Mouse (Mus musculus) embryonic facial prominence, embryonic 15.5 days (tissue): Measurements from ENCODE around the gene Pex7. TPM values are rescaled to one million over a fixed set of nuclear protein-coding genes. Genes with fewer than 3 reads are reported as not detected.

Experiments
- ATAC-seq: fragments of 200-750 bp; cut with Nextera tagmentation; 2 replicates; pipeline ENCODE4 v1.8.0; 2017; ENCODE audit warnings: low read depth, moderate TSS enrichment; ENCODE audit not compliant: insufficient number of reproducible peaks, low FRiP score, low TSS enrichment
- H3K27ac ChIP-seq: fragments of 300-500 bp; sonication (generic); replicated peaks from 2 replicates; pipeline ENCODE4 v1.5.1; 2015; ENCODE audit warnings: mild to moderate bottlenecking, inconsistent platforms
- H3K27me3 ChIP-seq: fragments of 300-500 bp; sonication (generic); 2 replicates; pipeline ENCODE4 v1.6.1; 2015; ENCODE audit warnings: inconsistent platforms
- H3K36me3 ChIP-seq: fragments of 300-500 bp; sonication (generic); 2 replicates; pipeline ENCODE4 v1.6.1; 2015; ENCODE audit warnings: mild to moderate bottlenecking, inconsistent platforms
- H3K4me1 ChIP-seq: fragments of 300-500 bp; sonication (generic); 2 replicates; pipeline ENCODE4 v1.6.1; 2015; ENCODE audit warnings: inconsistent platforms
- H3K4me2 ChIP-seq: fragments of 300-500 bp; sonication (generic); replicated peaks from 2 replicates; pipeline ENCODE4 v1.6.1; 2015; ENCODE audit warnings: mild to moderate bottlenecking, inconsistent platforms
- H3K4me3 ChIP-seq: fragments of 300-500 bp; sonication (generic); replicated peaks from 2 replicates; pipeline ENCODE4 v1.5.1; 2015; ENCODE audit warnings: mild to moderate bottlenecking, inconsistent platforms
- H3K9ac ChIP-seq: fragments of 300-500 bp; sonication (generic); 2 replicates; pipeline ENCODE4 v1.6.1; 2015; ENCODE audit warnings: inconsistent platforms
- H3K9me3 ChIP-seq: fragments of 300-500 bp; sonication (generic); replicated peaks from 2 replicates; pipeline ENCODE4 v1.6.1; 2016; ENCODE audit warnings: inconsistent platforms
- WGBS: fragments of 180-500 bp; shearing (Covaris S2); methylation state at CpG from one replicate; pipeline ENCODE4 v1.1.7; 2015; 5-methylcytosine and 5-hydroxymethylcytosine counted together
- polyA plus RNA-seq: library from polyadenylated mRNA; unstranded; fragments of >200 nt; fragmentation: Nextera tagmentation; extraction: Ambion mirVana; gene quantifications from 2 replicates; pipeline ENCODE4 v1.2.1, GENCODE M21; 2015

Pex7 gene
- polyA plus RNA-seq, 1 experiment from 2014 or later: 30.3 TPM

DNA sequence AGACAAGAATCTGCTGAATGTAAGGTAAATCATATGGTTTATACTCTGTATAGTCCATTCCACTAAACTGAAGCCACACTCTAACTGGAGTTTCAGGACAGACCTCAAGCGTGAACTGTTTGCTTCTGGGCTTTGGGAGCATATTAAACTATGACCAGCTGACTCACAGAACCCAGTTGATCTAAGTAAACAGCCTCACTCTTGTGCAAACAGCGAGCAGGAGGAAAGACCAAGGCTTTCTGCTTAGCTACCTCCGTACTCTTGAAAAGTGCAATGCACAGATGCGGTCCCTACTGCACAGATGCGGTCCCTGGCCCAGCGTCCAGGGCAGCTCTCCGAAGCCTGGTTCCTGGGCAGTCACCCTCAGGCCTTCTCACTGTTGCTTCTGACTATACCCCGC is 30.2 kb downstream of the Pex7 start:
- Histone ChIP-seq H3K4me1 (no peaks in the 10 kb centered on the region), H3K36me3 (no peaks in the 10 kb centered on the region), H3K4me3 (no peak overlapping the region), H3K27me3 (no peaks in the 10 kb centered on the region), H3K4me2 (no peak overlapping the region), H3K9me3 (no peaks in the 10 kb centered on the region), H3K9ac (no peak overlapping the region), H3K27ac (no peak overlapping the region)
- no peak for ATAC-seq
- 70% methylated on average over 8 of the region's 8 CpGs for WGBS

DNA sequence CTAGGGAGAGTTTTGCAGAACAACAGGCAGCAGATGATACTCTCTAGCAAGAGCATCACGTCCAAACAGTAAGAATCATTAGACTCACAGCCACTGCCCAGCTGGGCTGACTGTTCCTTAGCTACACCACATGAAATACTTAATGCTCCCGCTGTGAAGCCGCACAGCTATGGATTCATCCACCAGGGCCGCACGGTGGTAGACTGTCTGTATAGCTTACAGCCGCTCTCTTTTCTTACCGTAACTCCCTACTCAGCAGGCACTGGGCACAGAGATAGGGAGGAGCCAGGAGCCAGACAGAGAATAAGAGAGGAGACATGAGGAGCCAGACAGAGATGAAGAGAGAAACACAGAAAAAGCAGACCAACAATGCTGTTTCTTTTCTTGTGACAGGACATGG is 30.8 kb downstream of the Pex7 start:
- no peak for ATAC-seq
- H3K9me3 ChIP-seq: no peaks in the 10 kb centered on the region
- no peaks in the 10 kb centered on the region for H3K27me3 ChIP-seq
- 65% methylated on average over 7 of the region's 7 CpGs for WGBS
- no peak overlapping the region for H3K4me2 ChIP-seq
- no peak overlapping the region for H3K27ac ChIP-seq
- H3K4me1 ChIP-seq: no peaks in the 10 kb centered on the region
- H3K36me3 ChIP-seq: no peaks in the 10 kb centered on the region
- H3K4me3 ChIP-seq: no peak overlapping the region
- no peak overlapping the region for H3K9ac ChIP-seq

DNA sequence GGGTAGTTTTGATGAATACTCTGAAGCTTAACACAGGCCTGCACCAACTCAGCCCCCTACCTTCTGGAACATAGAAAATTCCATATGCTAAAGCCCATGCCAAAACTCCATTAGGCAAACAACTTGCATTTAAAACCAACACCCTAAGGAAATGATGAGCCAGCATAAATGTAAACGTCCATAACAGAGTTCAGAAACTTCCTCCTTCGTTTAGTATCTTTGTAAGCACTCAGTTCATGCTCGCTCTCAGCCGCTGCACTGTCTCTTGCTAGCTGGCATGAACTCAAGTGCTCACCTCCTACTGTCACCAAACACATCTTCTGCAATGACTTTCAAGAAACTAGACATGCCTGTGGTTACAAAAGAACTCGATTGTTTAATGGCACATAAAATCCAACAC is 32.1 kb downstream of the Pex7 start:
- 63% methylated on average over 5 of the region's 5 CpGs for WGBS
- H3K4me3 ChIP-seq: no peak overlapping the region
- no peak for ATAC-seq
- H3K4me1 ChIP-seq: no peaks in the 10 kb centered on the region
- no peaks in the 10 kb centered on the region for H3K36me3 ChIP-seq
- no peak overlapping the region for H3K4me2 ChIP-seq
- no peak overlapping the region for H3K27ac ChIP-seq
- H3K9me3 ChIP-seq: no peaks in the 10 kb centered on the region
- H3K27me3 ChIP-seq: no peaks in the 10 kb centered on the region
- H3K9ac ChIP-seq: no peak overlapping the region

DNA sequence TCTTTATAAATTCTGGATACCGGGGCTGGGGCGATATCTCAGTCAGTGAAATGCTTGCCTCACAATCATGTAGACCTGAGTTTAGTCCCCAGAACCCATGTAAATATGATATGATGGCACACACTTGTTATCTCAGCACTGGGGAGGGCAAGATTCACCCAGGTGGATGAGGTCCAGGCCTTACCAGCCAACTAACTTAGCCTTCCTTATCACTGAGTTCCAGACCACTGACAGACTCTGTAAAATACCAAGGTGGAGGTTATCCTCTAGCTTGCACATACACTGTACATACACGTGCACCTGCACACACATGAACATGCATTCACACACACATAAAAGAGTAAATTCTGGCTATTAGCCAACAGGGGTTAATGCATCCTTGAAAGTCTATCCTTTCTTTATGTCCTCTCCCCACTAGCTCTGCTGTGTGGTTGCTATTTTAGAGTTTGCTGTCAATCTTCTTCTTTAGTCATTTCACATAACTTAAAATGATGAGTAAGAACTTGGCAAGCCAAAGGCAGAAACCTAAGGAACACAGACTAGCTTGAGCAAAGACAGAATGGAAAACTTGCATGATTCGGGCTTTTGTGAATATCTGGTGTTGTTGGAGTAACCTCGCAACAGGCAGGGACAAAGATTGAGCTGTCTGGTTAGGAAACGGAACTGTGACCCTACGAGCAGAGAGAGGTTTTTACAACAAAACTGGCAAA is 51.7 kb downstream of the Pex7 start:
- H3K4me2 ChIP-seq: no peak overlapping the region
- peaks cover 23% of the 10 kb centered on the region for H3K27me3 ChIP-seq
- no peak for ATAC-seq
- no peaks in the 10 kb centered on the region for H3K9me3 ChIP-seq
- H3K4me3 ChIP-seq: no peak overlapping the region
- H3K36me3 ChIP-seq: no peaks in the 10 kb centered on the region
- WGBS: 84% methylated on average over 7 of the region's 7 CpGs
- no peak overlapping the region for H3K27ac ChIP-seq
- H3K9ac ChIP-seq: no peak overlapping the region
- peaks cover 12% of the 10 kb centered on the region for H3K4me1 ChIP-seq

DNA sequence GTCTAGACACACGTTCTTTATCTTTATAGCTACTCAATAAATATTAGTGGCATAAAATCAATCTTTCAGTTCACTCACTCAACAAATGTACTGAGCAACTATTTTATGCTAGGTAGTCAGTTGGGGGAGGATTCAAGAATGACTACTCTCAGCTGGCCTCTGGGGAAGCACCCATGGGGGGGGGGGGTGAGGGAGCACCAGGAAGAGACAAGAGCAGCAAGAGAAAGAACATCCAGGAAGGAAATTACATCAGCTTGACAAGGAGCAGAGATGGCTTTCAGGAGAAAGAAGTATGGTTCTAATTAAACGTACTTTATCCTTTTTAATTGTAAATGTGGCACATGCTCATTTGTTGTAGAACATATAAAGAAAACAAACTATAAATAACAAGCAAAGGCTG is 53.9 kb downstream of the Pex7 start:
- H3K27ac ChIP-seq: no peak overlapping the region
- ATAC-seq: no peak
- H3K9ac ChIP-seq: no peak overlapping the region
- H3K36me3 ChIP-seq: no peaks in the 10 kb centered on the region
- H3K27me3 ChIP-seq: peaks cover 44% of the 10 kb centered on the region
- no peak overlapping the region for H3K4me3 ChIP-seq
- H3K4me2 ChIP-seq: no peak overlapping the region
- H3K9me3 ChIP-seq: no peaks in the 10 kb centered on the region
- peaks cover 30% of the 10 kb centered on the region for H3K4me1 ChIP-seq
- 55% methylated on average over 2 of the region's 2 CpGs for WGBS

DNA sequence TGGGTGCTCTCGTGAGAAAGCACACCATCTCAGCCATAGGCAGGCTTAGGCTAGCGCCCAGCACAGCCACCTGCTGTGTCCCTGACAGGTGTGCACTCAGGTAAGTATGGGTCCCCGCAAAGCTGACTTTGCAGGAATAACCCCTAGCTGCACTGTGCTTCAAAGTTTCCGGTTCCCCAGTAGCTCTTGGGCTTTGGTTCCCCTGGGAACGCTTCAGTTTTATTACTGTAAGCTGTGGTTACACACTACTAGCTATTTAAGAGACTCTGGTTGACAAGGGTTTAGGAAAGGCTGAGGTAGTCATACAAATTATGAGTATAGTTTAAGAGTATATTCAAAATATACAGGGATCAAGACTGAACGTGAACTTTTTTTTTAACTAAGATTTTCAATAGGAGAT is 54.7 kb downstream of the Pex7 start:
- no peak overlapping the region for H3K9ac ChIP-seq
- no peaks in the 10 kb centered on the region for H3K36me3 ChIP-seq
- H3K4me2 ChIP-seq: no peak overlapping the region
- peaks cover 49% of the 10 kb centered on the region for H3K27me3 ChIP-seq
- H3K4me1 ChIP-seq: peaks cover 30% of the 10 kb centered on the region
- no peak for ATAC-seq
- no peak overlapping the region for H3K27ac ChIP-seq
- 25% methylated on average over 6 of the region's 6 CpGs for WGBS
- no peak overlapping the region for H3K4me3 ChIP-seq
- no peaks in the 10 kb centered on the region for H3K9me3 ChIP-seq

DNA sequence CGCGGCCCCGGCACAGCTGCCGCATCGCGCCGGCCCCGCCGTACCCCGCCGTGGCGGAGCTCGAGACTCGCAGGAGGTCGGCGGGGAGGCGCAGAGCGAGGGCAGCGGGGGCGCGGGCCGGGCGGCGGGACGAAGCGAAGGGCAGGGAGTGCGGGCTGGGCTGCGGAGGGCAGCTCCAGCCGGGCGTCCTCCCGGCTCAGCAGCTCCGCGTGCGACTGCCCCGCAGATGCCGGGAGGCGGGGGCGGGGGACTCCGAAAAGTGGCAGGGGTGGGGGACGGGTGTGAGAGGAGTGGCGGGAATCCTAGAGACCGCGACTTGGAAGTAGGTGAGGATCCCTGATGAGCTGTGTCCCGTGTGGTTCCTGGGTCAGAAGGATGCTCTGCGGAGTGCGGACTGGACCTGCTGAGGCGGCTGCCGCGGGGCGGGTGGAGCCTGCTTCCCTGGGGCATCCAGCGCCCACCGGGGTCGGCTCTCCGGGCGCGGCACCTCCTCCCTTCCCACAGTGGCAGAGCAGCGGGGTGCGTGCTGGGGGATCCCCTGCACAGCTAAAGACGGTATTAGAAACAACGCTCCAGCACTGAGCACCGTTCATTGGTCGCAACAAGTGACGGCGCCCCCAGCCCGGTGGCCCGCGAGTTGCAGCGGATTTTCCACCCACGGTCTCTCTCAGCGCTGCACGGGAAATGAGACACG is 56.3 kb downstream of the Pex7 start, which contains the start of gene Slc35d3:
Slc35d3 (minus strand) TSS at position 462 of the 694 bp plus-strand sequence.
- peak within 1 kb of the TSS; percentile 35 for H3K9ac ChIP-seq
- H3K36me3 ChIP-seq: no peaks in the 10 kb centered on the region
- ATAC-seq: peak; percentile 30; the same call in 1 of the 2 replicates
- H3K27ac ChIP-seq: no peak within 1 kb of the TSS
- peak within 1 kb of the TSS; percentile 100 for H3K4me2 ChIP-seq
- H3K27me3 ChIP-seq: peaks cover 49% of the 10 kb centered on the region
- H3K4me3 ChIP-seq: peak within 1 kb of the TSS; percentile 56
- no peaks in the 10 kb centered on the region for H3K9me3 ChIP-seq
- under 1% methylated on average over 65 of the region's 72 CpGs for WGBS
- H3K4me1 ChIP-seq: peaks cover 30% of the 10 kb centered on the region

DNA sequence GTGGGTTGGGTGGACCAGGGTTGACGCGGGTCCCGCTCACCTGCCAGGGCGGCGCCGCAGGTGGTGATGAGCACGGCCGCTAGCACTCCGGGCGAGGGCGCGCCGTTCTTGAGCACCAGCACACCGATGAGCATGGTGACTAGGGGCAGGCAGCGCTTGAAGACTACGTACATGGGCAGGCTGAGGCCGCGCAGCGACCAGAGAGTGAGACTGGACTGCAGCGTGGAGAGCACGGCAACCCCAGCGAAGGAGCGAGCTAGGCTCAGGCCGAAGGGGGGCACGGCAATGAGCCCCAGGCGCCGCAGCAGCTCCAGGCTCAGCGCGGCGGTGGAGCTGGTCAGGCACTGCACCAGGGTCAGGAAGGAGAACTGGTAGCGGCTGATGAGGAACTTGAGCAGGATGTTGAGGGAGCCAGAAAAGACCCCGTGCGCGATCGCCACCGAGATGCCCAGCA is 56.9 kb downstream of the Pex7 start:
- no peaks in the 10 kb centered on the region for H3K36me3 ChIP-seq
- under 1% methylated on average over 36 of the region's 36 CpGs for WGBS
- H3K4me1 ChIP-seq: peaks cover 30% of the 10 kb centered on the region
- H3K9me3 ChIP-seq: no peaks in the 10 kb centered on the region
- peak overlapping the region; percentile 35 for H3K9ac ChIP-seq
- H3K27me3 ChIP-seq: peaks cover 49% of the 10 kb centered on the region
- peak overlapping the region; percentile 56 for H3K4me3 ChIP-seq
- H3K27ac ChIP-seq: no peak overlapping the region
- peak; percentile 66; the same call in 1 of the 2 replicates for ATAC-seq
- H3K4me2 ChIP-seq: peak overlapping the region; percentile 100

DNA sequence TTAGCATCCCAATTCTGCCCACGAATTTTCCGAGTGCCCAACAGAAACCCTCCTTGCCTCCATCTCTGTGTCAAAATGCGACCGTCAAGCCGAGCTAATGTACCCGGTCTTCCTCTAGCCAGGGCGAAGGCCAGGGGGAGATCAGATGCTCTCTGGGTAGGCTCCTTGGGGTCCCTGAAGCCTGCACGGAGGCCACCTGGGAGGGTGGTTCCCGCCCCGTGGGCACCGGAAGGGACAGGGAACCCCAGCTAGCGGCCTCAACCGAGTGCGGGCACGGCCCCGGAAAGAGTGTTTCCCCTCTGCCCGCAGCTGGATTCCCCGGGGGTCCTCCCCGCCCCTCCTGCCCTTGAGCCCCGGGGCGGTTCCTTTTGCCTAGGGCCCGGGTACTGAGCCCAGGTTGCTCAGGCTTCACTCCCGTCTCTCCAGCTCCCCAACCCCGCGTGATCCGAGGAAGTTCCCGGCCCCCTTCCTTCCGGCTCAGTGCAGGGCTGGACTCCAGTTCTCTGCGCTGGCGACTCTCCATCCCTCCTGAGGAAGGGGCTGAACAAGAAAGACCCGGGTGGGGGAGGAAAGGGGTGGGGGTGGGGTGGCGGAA is 57.6 kb downstream of the Pex7 start:
- 0 out of 2 replicates have a peak overlapping the region, but pooled peaks have one; percentile 10 for H3K9ac ChIP-seq
- WGBS: 0% methylated on average over 32 of the region's 32 CpGs
- peak overlapping the region; percentile 100 for H3K4me2 ChIP-seq
- ATAC-seq: peak; percentile 39; the same call in 1 of the 2 replicates
- H3K27me3 ChIP-seq: peaks cover 49% of the 10 kb centered on the region
- H3K4me1 ChIP-seq: peaks cover 30% of the 10 kb centered on the region
- no peak overlapping the region for H3K27ac ChIP-seq
- H3K9me3 ChIP-seq: no peaks in the 10 kb centered on the region
- peak overlapping the region; percentile 56 for H3K4me3 ChIP-seq
- no peaks in the 10 kb centered on the region for H3K36me3 ChIP-seq

DNA sequence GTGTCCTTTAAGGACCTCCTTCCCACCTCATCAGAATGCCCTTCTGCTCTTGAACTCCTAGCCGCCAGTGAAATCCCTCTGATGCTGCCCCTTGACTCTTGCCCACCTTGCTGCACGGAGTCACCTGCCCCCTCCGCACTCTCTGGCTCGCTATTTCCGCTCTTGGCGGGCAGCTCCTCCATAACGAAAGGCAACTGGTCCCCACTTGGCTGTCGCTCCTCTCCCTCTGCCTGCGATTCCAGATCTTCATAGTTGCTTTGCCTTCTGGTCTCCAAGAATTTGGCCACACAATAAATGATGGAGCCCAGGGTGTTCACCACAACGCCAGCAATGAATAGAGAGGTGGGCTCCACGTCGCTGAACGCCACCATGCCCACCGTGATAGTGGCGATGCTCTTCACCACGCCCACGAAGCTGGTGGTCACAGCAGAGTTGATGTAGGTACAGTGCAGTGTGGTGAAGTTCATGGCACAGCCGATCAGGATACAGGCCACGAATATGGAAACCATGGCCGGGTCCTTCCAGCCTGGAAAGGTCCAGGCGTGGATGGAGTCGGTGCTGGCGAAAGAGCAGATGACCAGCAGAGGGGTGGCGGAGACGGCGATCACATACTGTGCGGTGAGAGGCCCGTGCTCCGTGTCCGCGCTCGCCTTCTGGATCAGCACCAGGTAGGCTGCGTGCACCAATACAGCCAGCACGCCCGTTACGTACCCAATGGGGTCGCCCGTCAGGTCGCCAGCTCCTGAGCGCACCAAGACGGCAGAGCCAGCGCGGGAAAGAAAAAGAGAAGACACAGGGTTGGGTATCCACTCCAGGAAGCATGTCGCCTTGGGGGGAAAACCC is 58.3 kb downstream of the Pex7 start:
- Histone ChIP-seq H3K4me1 (peaks cover 30% of the 10 kb centered on the region), H3K9me3 (no peaks in the 10 kb centered on the region), H3K9ac (no peak overlapping the region), H3K27me3 (peaks cover 49% of the 10 kb centered on the region), H3K27ac (no peak overlapping the region), H3K36me3 (no peaks in the 10 kb centered on the region), H3K4me2 (peak overlapping the region; percentile 100), H3K4me3 (peak overlapping the region; percentile 56)
- WGBS: 5% methylated on average over 44 of the region's 44 CpGs
- ATAC-seq: no peak

DNA sequence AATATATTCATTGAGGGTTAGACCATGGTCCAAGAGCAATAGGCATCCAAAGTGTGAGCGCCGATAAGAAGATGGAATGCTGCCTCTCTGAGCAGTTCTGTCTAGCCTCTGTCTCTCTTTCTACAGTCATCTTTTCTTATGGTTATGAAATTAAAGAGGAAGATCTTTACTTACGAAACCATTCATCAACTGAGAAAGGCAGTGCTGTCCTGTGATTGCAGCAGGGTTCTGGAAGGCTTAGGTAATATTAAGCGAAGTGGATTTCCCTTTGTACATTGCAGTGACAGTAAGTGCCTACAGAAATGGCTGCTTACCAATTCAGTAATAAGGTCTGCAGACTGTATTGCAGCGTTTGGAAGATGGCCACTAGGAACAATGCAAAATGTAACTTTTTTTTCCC is 67.7 kb downstream of the Pex7 start:
- no peak for ATAC-seq
- 87% methylated on average over 5 of the region's 5 CpGs for WGBS

More for the DNA sequence above, 67.7 kb downstream of the Pex7 start:
- Histone ChIP-seq H3K9me3 (no peaks in the 10 kb centered on the region), H3K36me3 (no peaks in the 10 kb centered on the region), H3K4me1 (no peaks in the 10 kb centered on the region), H3K27me3 (no peaks in the 10 kb centered on the region), H3K4me3 (no peak overlapping the region), H3K4me2 (no peak overlapping the region), H3K9ac (no peak overlapping the region), H3K27ac (no peak overlapping the region)
